ENCODE assay signal across 19 mouse cellular contexts in the genomic region with DNA sequence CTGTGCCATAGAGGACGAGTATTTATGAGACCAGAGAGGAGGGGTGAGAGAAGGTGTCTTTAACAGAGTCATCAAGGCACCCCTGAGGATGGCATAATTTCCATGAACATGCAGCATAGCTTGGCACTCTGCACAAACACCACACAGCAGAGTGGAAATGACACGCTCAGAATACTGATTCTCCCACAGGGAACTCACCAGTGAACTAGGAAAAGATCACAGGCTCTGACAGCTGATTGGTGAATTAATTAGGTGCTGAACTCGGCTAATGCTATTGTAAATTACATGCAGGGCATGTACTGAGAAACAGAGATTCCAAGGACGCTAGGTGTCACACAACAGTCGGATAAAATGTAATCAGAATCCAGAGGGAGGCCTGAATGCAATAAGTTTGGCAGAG.
DNase-seq lines count a peak whose midpoint lies in the region; ATAC-seq and TF ChIP-seq lines count a peak whose summit lies in the region.
"Had no signal": no experiment of that assay in that cellular context is flagged by ENCODE, and none has a peak within 500 bp of the region (broad histone marks: within the 10 kb centered on the region; RNA-seq: fewer than 3 reads in every experiment).

No protein-coding gene starts in this region.

- H3K27me3 ChIP-seq in forebrain, embryonic 15.5 days = no peaks in the 10 kb centered on the region
- H3K27me3 ChIP-seq in hindbrain, postnatal 0 days (ENCODE audit: insufficient read depth, low read length) = no peaks in the 10 kb centered on the region
- no peaks in the 10 kb centered on the region for H3K27me3 ChIP-seq in neural tube, embryonic 15.5 days (replicated peaks)
- H3K27me3 ChIP-seq: embryonic facial prominence, embryonic 15.5 days; limb, embryonic 15.5 days; megakaryocyte, embryonic 14.5 days had no signal

- no peak for DNase-seq in layer of hippocampus, adult 2 months (ENCODE audit: low spot score in 2 of 2)
- no peak for DNase-seq in layer of hippocampus, adult 9-10 months (ENCODE audit: low spot score)
- DNase-seq in hindbrain, postnatal 0 days (ENCODE audit: low spot score) = peak; percentile 15
- no peak for DNase-seq in cerebellum, adult 8-10 months
- DNase-seq in kidney, postnatal 36 days = no peak
- DNase-seq: adrenal gland, adult 8-10 months; cerebellum, adult 11-12 months; gastrocnemius, postnatal 10 days; heart, adult 2 months; kidney, adult 2 months; kidney, postnatal 14 days; layer of hippocampus, postnatal 36 days; lung, postnatal 10 days; thymus, postnatal 25 days had no signal

- no peak overlapping the region for H3K4me2 ChIP-seq in forebrain, embryonic 15.5 days (replicated peaks)
- no peak overlapping the region for H3K4me2 ChIP-seq in hindbrain, postnatal 0 days (ENCODE audit: low read depth, low read length)
- no peak overlapping the region for H3K4me2 ChIP-seq in neural tube, embryonic 15.5 days
- H3K4me2 ChIP-seq: embryonic facial prominence, embryonic 15.5 days; limb, embryonic 15.5 days had no signal

- H3K4me1 ChIP-seq in forebrain, embryonic 15.5 days = peaks cover 5% of the 10 kb centered on the region; the same call in 1 of the 2 replicates
- H3K4me1 ChIP-seq in hindbrain, postnatal 0 days (ENCODE audit: insufficient read depth, low read length) = no peaks in the 10 kb centered on the region
- peaks cover 4% of the 10 kb centered on the region for H3K4me1 ChIP-seq in neural tube, embryonic 15.5 days
- H3K4me1 ChIP-seq: embryonic facial prominence, embryonic 15.5 days; limb, embryonic 15.5 days; megakaryocyte, embryonic 14.5 days had no signal

- no peak overlapping the region for H3K27ac ChIP-seq in layer of hippocampus, adult 2 months
- no peak overlapping the region for H3K27ac ChIP-seq in forebrain, embryonic 15.5 days (replicated peaks)
- H3K27ac ChIP-seq in hindbrain, postnatal 0 days = no peak overlapping the region
- H3K27ac ChIP-seq in neural tube, embryonic 15.5 days (replicated peaks) = 0 out of 2 replicates have a peak overlapping the region, but pooled peaks have one; percentile 13
- H3K27ac ChIP-seq: embryonic facial prominence, embryonic 15.5 days; heart, adult 2 months; limb, embryonic 15.5 days had no signal

- H3K9ac ChIP-seq in forebrain, embryonic 15.5 days (replicated peaks) = no peak overlapping the region
- H3K9ac ChIP-seq in hindbrain, postnatal 0 days (replicated peaks; ENCODE audit: low read length) = no peak overlapping the region
- H3K9ac ChIP-seq in neural tube, embryonic 15.5 days (replicated peaks) = no peak overlapping the region
- H3K9ac ChIP-seq: embryonic facial prominence, embryonic 15.5 days; limb, embryonic 15.5 days had no signal

- H3K4me3 ChIP-seq in layer of hippocampus, adult 2 months = no peak overlapping the region
- no peak overlapping the region for H3K4me3 ChIP-seq in forebrain, embryonic 15.5 days
- H3K4me3 ChIP-seq in hindbrain, postnatal 0 days (ENCODE audit: low read length) = no peak overlapping the region
- H3K4me3 ChIP-seq in neural tube, embryonic 15.5 days (replicated peaks) = no peak overlapping the region
- H3K4me3 ChIP-seq: embryonic facial prominence, embryonic 15.5 days; heart, adult 2 months; limb, embryonic 15.5 days; megakaryocyte, embryonic 14.5 days had no signal

- 0 out of 2 replicates have a peak, but pooled peaks have one; percentile 19 for TF ChIP-seq CTCF in layer of hippocampus, adult 2 months (conservative IDR thresholded peaks at IDR 0.05)
- peak; percentile 24; the same call in 1 of the 2 replicates for TF ChIP-seq CTCF in hindbrain, postnatal 0 days (IDR thresholded peaks at IDR 0.05; ENCODE audit: low read depth)

- WGBS in forebrain, embryonic 15.5 days = 22% methylated on average over 5 of the region's 5 CpGs
- 16% methylated on average over 5 of the region's 5 CpGs for WGBS in hindbrain, postnatal 0 days
- WGBS in neural tube, embryonic 15.5 days = 28% methylated on average over 5 of the region's 5 CpGs

- peak; percentile 75 for ATAC-seq in forebrain, embryonic 15.5 days (replicated peaks)
- ATAC-seq in hindbrain, postnatal 0 days = peak; percentile 40; the same call in 1 of the 2 replicates
- ATAC-seq in neural tube, embryonic 15.5 days (ENCODE audit: low FRiP score) = no peak

- H3K9me3 ChIP-seq in forebrain, embryonic 15.5 days = no peaks in the 10 kb centered on the region
- H3K9me3 ChIP-seq in hindbrain, postnatal 0 days (ENCODE audit: low read length) = no peaks in the 10 kb centered on the region
- no peaks in the 10 kb centered on the region for H3K9me3 ChIP-seq in neural tube, embryonic 15.5 days (replicated peaks)
- H3K9me3 ChIP-seq: embryonic facial prominence, embryonic 15.5 days; limb, embryonic 15.5 days; megakaryocyte, embryonic 14.5 days had no signal

- no peaks in the 10 kb centered on the region for H3K36me3 ChIP-seq in forebrain, embryonic 15.5 days
- no peaks in the 10 kb centered on the region for H3K36me3 ChIP-seq in hindbrain, postnatal 0 days (ENCODE audit: insufficient read depth, low read length)
- H3K36me3 ChIP-seq in neural tube, embryonic 15.5 days = no peaks in the 10 kb centered on the region
- H3K36me3 ChIP-seq: embryonic facial prominence, embryonic 15.5 days; limb, embryonic 15.5 days had no signal
